Mouse (Mus musculus): Measurements from ENCODE around the gene Nrros.

Gene Nrros

DNA sequence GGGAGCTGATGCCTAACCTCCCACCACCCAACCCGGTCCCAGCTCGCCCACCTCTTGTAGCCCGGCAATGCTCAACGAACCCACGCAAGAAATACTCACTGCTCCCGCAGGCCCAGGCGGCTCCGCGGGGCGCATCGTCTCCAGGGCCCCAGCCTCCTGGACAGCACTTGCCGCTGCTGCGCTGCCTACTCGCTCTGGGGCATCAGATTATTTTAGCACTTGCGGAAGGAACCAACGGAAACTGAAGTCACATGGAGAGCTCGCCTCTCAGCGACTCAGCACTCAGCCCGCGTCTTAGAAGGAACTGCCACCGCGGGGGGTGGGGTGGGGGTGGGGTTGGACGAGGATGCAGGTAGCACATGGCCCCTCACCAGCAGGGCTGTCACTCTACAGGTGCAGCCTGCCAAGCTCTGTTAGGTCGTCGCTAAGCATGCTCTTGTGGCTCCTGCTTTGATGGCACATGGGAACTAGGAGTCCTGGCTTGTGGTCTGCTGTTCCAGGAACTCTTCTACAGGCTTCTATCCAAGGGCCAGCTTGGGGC is at the start of gene Nrros:
TSS of gene Nrros (minus strand) at position 314 of the 541 bp plus-strand sequence.
- peak; percentile 77 to 84 for DNase-seq

DNA sequence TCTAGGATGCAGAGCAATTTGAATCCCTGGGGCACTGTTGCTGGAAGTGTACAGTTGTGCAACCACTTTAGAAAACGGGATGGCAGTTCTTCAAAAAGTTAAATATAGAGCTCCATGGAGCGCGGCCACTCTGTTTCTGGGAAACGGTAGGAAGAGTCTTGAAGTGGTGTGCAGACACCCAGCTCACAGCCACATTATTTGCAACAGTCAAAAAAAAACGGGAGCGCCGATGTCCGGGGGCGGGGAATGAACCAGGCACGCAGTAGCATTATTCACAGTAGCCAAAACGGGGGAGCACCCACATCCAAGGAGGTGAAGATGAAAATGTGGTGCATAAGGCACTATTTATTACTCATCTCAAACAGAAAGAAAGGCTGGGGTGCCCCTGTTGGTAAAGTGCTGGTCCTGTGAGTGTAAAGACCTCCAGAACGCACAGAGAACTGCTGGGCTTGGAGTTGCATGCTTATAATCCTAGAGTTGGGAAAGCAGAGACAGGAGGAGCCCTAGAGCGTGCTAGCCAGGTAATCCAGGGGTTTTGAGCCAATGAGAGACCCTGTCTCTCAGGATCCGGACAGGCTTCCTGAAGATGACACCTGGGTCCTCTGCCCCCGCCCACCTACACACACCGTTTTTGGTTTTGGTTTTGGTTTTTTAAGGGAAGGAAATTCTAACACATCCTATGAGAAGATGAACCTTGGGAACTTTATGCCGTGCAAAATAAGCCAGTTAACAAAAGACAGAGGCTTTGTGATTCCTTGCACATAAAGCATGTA is 49.6 kb upstream of the Nrros start:
- no peak for DNase-seq

DNA sequence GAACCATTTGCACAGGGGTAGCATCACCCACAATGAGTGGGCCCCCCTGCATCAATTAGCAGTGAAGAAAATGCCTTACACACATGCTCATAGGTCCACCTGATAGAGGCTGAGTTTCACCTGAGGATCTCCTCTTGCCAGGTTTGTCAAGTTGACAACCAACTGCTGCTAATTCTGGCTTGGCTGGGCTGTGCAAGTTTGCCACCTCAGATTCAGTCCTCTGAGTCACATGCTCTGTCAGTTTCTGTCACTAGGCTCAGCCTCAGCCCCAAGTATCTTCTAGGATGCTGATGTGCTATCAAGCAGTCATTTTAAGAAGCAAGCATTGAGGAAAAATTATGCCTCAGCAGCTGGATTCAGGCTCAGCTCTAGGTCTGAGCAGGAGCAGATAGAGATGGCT is 48.8 kb upstream of the Nrros start:
- DNase-seq: no peak

DNA sequence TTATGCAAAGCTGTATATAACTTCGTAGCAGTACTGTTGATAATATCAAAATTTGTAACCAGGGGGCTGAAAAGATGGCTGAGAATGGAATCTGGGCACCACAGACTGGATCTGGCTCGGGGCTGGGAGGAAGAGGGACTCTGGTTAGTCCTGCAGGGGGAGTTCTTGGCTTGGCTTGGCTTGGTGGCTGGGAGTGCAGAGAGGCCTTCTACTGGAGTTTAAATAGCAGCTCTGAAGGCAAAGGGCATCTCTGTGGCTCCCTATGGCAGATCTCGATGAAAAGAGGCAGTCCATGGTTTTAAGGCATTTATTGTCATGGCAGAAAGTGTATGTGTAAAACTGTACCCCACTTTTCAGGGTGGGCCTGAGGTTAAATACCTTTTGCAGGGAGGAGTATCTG is 39.5 kb upstream of the Nrros start:
- DNase-seq: no peak

DNA sequence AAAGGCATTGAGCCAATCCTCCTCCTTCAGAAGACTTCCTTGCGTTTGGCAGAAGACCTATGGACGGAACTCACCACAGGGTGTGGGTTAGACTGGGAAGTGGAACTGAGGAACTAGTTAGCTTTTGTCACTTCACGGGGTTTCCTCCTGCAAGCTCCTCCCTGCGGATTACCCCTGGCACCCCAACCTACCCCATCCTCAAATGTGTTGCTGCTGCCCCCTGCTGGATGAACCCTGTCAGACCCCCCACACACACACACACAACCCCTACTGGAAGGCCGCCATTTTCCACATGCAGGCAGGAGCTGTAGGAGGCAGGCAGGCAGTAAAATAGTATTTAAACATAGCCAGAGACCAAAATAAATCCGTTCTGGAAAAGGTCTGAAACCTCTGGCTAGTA is 37.3 kb upstream of the Nrros start:
- peak; percentile 90 to 96 for DNase-seq

DNA sequence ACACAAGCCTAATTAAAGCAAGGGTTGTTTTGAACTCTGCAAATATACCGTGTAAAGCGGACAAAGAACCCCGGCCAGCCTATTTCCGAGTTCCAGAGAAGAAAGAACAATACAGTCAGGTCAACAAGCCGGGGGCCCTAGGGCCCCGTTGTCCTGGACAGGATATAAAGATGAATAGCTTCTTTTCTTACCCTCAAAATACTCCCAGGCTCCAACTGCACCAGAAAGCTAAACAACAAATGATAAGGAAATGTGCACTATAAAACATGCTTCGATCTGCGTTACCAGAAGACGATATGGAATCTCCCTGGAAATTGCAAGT is 35.6 kb upstream of the Nrros start:
- DNase-seq: no peak

DNA sequence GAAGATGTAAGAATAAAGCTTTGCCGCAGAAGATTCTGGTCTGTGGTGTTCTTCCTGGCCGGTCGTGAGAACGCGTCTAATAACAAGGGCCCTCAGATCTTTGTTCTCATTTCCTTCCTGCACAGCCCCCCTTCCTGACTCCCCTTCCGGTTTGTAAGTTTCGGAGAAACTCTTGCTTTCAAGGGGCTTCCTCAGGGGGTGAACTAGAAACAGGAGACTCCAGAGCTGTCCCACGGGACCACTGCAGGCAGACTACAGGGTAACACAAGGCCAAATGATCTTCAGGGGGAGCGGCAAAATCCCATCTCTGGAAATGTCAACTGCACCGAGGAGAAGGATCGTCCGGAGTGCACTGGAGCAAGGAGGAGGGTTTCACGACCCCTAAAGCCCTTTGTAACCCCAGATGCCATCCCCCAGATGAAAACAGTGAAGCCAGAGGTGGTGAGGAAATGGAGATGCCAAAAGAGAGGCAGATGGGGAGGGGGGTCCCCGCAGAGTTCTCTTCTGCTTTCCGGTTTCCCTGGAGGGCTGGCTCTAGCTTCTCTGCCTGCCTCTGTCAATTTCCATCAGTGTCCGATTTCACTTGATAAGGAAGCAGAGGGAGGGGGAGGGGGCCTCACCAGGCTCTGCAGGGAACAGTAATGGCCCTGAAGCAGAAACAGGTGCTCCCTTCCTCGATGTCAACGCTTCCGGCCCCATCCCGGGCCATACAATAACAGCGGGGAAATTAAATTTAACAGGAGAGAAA is 35.0 kb upstream of the Nrros start:
- DNase-seq: peak; percentile 58 to 67

DNA sequence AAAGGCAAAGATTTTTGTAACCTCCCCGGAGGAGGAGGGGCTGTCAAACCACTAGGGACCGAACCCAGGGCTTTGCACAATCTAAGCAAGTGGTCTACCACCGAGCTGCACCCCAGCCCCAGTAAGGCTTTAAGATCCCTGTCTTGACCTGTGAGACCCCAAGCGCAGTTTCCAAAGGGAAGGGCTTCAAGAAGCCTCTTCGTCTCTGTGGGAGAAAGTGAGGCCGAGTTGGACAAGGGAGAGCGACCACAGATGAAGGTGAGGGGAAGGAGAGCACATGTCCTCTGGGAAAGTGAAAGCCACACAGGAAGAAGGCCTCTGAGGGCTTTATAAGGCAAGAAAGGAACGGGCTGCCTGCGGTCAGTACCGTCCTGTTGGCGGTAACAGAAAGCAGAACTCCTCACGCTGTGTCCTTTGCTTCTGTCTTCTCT is 24.6 kb upstream of the Nrros start:
- DNase-seq: peak in 1 of 2 experiments; percentile 32

DNA sequence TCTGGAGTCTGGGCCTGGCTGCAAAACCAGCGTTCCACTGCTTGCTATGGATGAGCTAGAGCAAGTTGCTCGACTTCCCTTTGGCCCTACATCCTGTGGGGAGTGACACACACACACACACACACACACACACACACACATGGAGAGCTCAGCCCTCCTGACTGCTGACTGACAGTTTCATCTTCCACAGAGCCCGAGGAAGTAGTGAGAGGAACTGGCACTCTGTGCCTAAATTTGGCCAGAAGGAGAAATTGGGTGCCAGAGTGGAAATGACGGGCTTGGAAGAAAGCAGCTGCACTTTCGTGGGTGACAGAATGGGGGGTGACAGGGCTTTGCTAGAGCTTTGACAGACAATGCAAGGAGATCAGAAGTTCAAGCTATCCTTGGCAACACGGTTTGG is 23.7 kb upstream of the Nrros start:
- DNase-seq: peak in 1 of 2 experiments; percentile 22

DNA sequence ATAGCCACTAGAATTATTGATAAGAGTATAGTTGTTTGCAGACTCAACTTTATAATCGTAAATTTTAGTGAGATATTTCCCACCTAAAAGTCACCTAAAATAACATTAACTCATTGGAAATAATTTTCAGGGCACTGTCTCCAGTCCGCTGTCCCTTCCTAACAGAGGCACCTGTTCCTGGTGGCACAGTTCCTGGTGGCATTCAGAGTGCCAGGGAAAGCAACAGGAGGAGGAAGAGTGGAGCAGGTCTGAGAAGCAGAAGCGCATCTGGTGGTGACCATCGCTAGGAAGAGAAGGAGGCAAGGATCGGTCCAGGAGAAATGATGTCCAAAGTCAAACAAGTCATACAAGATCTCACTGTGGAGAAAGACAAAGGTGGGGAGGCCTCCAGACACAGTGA is 20.7 kb upstream of the Nrros start:
- no peak for DNase-seq

DNA sequence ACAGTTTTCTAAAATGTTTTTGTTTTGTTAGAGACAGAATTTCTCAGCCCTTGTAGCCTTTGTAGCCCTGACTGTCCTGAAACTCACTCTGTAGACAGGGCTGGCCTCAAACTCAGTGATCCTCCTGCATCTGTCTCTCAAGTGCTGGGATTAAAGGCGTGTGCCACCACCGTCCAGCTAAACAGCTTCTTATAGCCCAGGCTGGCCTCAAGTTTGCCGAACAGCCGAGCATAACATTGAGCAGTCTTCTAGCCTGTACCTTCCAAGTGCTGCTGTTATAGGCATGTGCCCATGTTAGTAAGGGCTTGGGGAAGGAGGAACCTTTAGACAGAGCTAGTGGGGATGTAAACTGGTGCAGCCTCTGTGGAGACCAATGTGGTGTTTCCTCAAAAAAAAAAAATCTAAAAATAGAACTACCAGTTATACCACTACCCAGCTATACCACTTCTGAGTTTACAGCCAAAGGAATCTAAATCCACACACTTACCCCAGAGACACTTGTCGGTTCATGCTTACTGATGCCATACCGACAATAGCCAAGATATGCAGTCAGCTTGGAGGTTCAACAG is 14.0 kb upstream of the Nrros start, which contains the start of gene Bex6:
TSS of gene Bex6 (plus strand) at position 491 of the 569 bp plus-strand sequence.
- DNase-seq: no peak

DNA sequence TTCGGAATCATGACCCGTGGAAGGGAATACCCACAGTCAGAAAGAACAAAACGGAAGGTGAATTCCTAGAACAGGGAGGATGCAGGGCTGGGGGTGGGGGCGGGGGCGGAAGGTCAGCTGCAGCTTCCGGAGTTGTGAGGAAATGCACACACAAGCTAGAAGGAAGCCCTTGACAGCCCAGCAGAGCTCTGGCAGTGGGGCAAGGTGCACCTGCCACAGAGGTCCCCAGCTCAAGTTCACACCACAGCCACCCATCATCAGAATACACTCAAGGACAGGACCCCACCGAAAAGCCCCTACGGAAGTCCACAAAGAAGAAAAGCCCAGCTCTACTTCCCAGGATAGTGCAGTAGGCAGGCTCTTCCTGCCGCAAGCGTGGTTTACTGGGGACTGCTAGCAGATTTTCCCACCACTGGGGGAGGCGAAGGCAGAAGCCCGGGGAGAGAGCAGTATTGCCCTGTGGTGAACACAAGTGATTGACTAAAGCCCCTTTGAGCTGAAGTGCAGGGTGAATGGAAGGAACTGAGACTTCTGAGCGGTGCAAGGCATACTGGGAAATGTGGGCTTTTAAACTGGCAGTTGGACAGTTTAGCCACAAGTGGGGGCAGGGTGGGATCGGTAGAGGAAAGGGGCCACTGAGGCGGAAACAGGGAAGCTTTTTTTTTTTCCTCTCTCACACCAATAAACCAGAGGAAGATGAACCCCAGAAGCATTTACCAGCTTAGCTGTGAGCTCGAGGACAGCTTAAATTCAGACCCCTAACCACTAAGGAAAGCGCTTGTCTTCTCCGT is 11.7 kb upstream of the Nrros start:
- DNase-seq: peak; percentile 73 to 81

DNA sequence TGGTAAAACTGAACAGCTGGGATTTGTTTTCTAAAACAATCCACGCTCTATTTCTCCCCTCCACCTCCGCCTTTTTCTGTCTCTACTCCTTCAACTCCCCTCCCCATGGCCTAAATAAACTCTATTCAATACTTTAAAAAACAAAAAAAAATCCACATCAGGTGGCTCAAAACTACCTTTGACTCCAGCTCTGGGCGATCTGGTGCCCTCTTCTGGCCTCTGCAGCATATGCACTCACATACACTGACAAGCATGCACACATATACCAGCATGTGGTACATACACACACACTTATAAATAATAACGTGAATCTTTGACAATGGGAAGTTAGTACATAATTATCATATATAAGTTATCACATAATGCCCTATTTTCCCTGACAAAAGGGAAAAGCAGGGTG is 9.6 kb upstream of the Nrros start:
- peak in 1 of 2 experiments; percentile 46 for DNase-seq

DNA sequence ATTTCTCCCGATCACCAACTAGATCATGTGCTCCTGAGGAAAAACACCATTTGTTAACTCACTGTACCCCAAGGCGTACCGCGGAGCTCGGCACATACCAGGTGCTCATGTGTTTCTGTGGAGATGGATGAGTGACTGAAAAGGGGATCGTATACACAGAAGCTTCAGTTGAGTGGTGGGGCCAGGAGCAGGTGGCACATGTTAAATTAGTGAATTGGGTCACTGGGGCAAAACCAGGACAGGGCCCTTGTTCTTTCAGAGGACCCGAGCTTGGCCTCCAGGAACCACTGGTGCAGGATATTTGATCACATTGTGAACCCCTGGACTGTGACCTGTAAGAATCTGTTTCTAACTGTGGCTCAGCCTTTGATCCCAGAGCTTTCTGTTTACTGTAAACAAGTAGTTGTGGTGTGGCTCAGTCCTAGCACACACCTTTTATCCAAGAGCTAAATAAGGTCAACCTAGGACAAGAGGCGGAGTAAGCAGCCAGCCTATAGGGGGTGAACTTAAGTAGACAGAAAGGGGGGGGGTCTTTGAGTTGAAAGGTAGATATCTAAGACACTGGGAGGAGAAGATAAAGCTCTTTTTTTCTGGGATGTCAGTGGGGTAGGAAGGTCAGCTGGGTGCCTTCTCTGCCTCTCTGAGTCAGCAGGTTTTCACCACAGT is 9.1 kb upstream of the Nrros start:
- DNase-seq: peak in 1 of 2 experiments; percentile 52

DNA sequence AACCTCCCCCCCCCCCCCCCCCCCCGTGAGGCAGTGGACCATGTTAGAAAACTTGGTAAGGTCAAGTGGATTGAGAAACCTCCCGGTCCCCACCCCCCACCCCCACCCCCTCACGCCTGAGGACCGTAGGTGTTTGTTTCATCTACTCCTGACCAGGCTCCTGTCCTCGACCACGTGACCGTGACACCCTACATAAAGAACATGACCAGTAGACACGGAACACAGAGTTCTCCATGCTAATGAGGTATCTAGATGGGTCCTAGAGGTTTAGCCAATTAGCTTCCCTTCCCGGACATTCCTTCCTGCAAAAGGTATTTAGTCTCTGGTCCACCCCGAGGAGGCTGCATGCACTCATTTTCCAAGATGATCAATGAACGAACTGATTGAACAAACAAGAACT is 8.0 kb upstream of the Nrros start:
- DNase-seq: no peak

DNA sequence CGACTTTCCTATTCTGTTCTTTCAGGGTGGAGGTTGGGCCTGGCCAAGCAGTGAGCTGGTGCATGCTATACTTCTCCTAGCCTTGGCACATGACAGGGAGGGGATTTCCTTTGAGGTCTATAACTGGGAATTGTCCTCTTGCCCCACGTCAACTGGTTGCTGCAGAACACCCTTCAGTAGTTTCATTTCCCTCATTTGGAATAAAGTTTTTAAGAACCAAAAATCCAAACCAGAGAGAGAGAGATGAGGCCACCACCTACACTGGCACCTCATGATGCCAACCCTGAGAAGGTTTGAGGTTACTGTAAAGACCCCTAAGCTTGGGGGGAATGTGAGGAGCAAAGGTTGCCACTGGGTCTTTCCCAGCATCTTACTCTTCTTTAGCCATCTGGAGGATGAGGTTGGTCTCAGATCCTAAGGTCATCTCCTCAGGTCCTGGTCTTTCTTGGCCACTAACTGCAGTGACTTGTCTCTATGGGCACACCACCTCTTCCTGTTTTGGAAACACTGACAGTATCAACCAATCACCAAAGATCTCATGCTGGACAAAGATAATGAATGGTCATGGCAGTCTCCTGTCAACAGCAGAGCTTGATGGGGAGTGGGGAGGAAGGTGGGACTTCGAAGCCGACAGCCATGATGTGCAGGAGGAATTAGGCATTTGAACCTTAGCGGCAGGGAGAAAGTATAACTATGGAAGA is 5.8 kb upstream of the Nrros start:
- no peak for DNase-seq

DNA sequence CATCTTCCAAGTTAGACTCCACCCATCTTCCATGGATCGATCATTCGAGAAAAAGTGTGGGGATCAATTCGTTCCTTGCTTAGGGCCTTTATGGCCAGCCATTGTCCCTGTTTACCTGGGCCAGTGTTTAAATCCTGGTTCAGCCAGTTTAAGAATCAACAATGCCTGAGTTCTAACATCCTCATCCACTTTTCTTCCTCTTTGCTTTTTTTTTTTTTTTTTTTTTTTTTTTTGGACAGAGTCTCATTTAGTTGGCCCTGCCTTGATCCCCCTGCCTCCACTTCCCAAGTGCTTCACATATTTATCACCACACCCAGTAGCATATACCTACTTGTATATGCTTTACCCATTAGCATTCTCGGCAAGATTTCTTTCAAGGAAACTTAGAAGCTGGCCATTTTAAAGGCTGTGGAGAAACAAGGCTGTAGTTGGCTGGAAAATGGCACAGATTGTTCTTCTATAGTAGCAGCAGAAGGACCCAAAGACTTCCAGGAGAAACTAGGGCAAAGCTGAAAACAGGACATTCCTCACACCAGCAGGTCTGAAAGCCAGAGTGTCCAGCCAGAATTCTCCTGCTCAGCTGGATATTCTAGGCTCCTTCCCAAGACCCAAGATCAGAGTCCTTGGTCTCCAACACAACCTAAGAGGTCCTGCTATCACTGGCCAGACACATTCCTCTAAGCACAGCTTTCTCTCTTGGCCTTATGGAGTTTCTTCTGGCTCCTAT is 2.6 kb upstream of the Nrros start:
- DNase-seq: no peak

DNA sequence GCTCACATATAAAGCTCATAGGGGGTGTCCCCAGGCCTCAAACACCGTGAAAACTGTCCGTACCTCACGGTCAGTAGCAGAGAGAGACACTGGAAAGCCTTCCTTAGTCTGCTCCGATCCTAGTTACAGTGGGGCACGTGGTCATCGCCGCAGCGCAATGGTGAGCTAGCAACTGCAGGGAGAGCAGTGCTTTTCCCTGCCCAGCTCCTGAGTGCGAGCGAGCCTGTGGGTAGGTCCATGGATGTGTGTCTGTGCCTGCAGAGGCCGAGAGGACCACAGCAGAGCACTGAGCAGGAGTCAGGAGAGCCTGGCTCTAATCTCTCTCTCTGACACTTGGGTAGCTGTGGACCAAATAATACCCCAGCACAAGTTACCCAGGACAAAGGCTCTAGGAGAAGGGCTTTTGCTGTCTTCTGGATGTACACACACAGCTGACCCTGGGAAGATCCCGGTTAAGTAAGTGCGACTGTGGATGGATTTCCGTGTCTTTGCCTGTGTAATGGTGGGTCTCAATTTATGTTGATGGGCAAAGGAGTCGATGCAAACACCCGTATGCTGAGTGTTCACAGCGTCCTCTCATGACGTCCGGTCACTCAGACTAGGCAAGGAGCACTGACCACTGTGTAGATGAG is 882 bp downstream of the Nrros start:
- peak; percentile 47 to 50 for DNase-seq

DNA sequence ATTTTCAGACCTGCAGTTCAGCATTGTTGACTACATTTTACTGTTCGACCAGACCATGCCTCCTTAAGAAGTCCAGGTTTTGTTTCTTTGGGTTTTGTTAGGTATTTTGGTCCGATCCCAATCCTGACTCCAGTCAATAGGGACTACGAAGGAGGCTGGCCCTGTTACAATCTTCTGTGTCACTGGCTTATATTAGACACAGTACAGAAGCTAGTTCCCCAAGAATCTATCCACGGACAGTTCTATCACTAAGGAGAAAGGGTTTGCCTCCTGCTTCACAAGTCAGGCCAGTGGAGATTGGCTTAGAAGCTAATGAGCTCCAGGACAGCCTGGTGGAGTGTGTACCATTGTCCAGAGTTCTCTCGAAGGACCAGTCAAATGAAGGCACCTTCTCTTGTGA is 1.5 kb downstream of the Nrros start:
- DNase-seq: no peak

DNA sequence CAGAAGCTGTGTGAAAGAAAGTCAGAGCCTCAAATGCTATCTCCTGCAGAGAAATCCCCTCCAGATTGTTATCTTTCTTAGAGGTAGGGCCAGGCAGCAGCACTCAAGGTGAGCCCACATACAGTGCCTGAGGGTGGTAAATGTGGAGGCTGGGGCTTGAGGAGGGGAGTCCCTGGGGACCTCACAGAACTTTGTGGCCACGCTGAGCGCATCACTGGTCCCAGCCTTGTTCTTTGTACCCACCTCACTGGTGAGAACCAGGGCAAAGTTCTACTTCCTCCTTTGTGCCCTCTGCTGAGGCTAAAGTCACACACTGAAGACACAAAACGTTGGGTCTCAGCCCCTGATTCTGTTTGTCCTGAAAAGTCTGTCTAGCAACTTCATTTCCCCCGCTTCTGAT is 2.0 kb downstream of the Nrros start:
- peak; percentile 48 to 56 for DNase-seq

All from thymus, postnatal 36 days (tissue).